Mouse (Mus musculus): Measurements from ENCODE around the gene Stoml3. TPM values are rescaled to one million over a fixed set of nuclear protein-coding genes. Genes with fewer than 3 reads are reported as not detected.
A peak's percentile ranks its signal among the peaks of the same experiment; 100 is the strongest.

Gene Stoml3
- not detected for total RNA-seq (2021)

- DNase-seq = no peak
Measured at GRCm38 (mm10) chr3:53488353-53488752, at the start of gene Stoml3. Gene Stoml3 (plus strand): TSS chr3:53488653.

GRCm38 (mm10) chr3:53445540-53445939 is 42.9 kb upstream of the Stoml3 start:
- peak; percentile 1 for DNase-seq

- DNase-seq = peak; percentile 3
Measured at GRCm38 (mm10) chr3:53446801-53447200, 41.7 kb upstream of the Stoml3 start.

- peak; percentile 51 for DNase-seq
Measured at GRCm38 (mm10) chr3:53448208-53448607, 40.2 kb upstream of the Stoml3 start.

- DNase-seq = peak; percentile 4
Measured at GRCm38 (mm10) chr3:53450666-53451065, 37.8 kb upstream of the Stoml3 start.

- DNase-seq = no peak
Measured at GRCm38 (mm10) chr3:53452351-53452750, 36.1 kb upstream of the Stoml3 start.

- no peak for DNase-seq
Measured at GRCm38 (mm10) chr3:53453346-53453745, 35.1 kb upstream of the Stoml3 start.

- DNase-seq = no peak
Measured at GRCm38 (mm10) chr3:53454005-53454404, 34.4 kb upstream of the Stoml3 start.

- no peak for DNase-seq
Measured at GRCm38 (mm10) chr3:53454561-53454960, 33.9 kb upstream of the Stoml3 start.

- no peak for DNase-seq
Measured at GRCm38 (mm10) chr3:53454984-53455383, 33.5 kb upstream of the Stoml3 start.

GRCm38 (mm10) chr3:53457750-53458149 is 30.7 kb upstream of the Stoml3 start:
- DNase-seq = no peak

GRCm38 (mm10) chr3:53460106-53460505 is 28.3 kb upstream of the Stoml3 start:
- no peak for DNase-seq

GRCm38 (mm10) chr3:53462701-53463045 is 25.8 kb upstream of the Stoml3 start:
- DNase-seq = no peak

- DNase-seq = peak; percentile 95
Measured at GRCm38 (mm10) chr3:53463046-53463764, 25.2 kb upstream of the Stoml3 start, which contains the start of the genes Nhlrc3 and Proser1. Gene Nhlrc3 (minus strand): TSS chr3:53463332. Gene Proser1 (plus strand): TSS chr3:53463666.

GRCm38 (mm10) chr3:53463765-53464114 is 24.7 kb upstream of the Stoml3 start:
- DNase-seq = no peak

- no peak for DNase-seq
Measured at GRCm38 (mm10) chr3:53464146-53464698, 24.2 kb upstream of the Stoml3 start.

- no peak for DNase-seq
Measured at GRCm38 (mm10) chr3:53465330-53465729, 23.1 kb upstream of the Stoml3 start.

GRCm38 (mm10) chr3:53466481-53466880 is 22.0 kb upstream of the Stoml3 start:
- DNase-seq = no peak

- DNase-seq = no peak
Measured at GRCm38 (mm10) chr3:53467356-53467755, 21.1 kb upstream of the Stoml3 start.

- DNase-seq = no peak
Measured at GRCm38 (mm10) chr3:53469650-53470049, 18.8 kb upstream of the Stoml3 start.

- no peak for DNase-seq
Measured at GRCm38 (mm10) chr3:53472061-53472460, 16.4 kb upstream of the Stoml3 start.

- DNase-seq = no peak
Measured at GRCm38 (mm10) chr3:53474179-53474578, 14.3 kb upstream of the Stoml3 start.

- peak; percentile 59 for DNase-seq
Measured at GRCm38 (mm10) chr3:53475889-53476288, 12.6 kb upstream of the Stoml3 start.

- peak; percentile 24 for DNase-seq
Measured at GRCm38 (mm10) chr3:53477468-53477867, 11.0 kb upstream of the Stoml3 start.

Data from heart, postnatal 4 days (tissue).